Mouse (Mus musculus) stomach, embryonic 14.5 days (tissue): ENCODE data around the gene H2-Q1. TPM values are rescaled to one million over a fixed set of nuclear protein-coding genes. Genes with fewer than 3 reads are reported as not detected.
"Not testable (repeated sequence)": the region's sequence is repeated elsewhere in the genome, so short reads cannot be mapped to it uniquely, and the experiment has no call there.

Source experiments
- ATAC-seq: fragments of 200-750 bp; cut with Nextera tagmentation; 2 replicates; pipeline ENCODE4 v1.8.0; 2017; ENCODE audit warnings: low read depth, moderate TSS enrichment; ENCODE audit not compliant: insufficient number of reproducible peaks, insufficient read depth, low FRiP score
- H3K27ac ChIP-seq: fragments of 300-500 bp; sonication (generic); 2 replicates; pipeline ENCODE4 v1.5.1; 2014; ENCODE audit warnings: mild to moderate bottlenecking, low read length, moderate library complexity, mixed read lengths
- H3K27me3 ChIP-seq: fragments of 300-500 bp; sonication (generic); 2 replicates; pipeline ENCODE4 v1.6.1; 2014; ENCODE audit warnings: low read length, control low read depth, mixed read lengths; ENCODE audit not compliant: control insufficient read depth, insufficient read depth
- H3K36me3 ChIP-seq: fragments of 300-500 bp; sonication (generic); 2 replicates; pipeline ENCODE4 v1.6.1; 2014; ENCODE audit warnings: mild to moderate bottlenecking, control low read depth, low read length, moderate library complexity, mixed read lengths; ENCODE audit not compliant: control insufficient read depth, insufficient read depth
- H3K4me1 ChIP-seq: fragments of 300-500 bp; sonication (generic); 2 replicates; pipeline ENCODE4 v1.6.1; 2014; ENCODE audit warnings: low read length, control low read depth, mixed read lengths; ENCODE audit not compliant: control insufficient read depth, insufficient read depth
- H3K4me2 ChIP-seq: fragments of 300-500 bp; sonication (generic); replicated peaks from 2 replicates; pipeline ENCODE4 v1.6.1; 2014; ENCODE audit warnings: low read depth, low read length, control low read depth
- H3K4me3 ChIP-seq: fragments of 300-500 bp; sonication (generic); 2 replicates; pipeline ENCODE4 v1.5.1; 2014; ENCODE audit warnings: low read depth, low read length, control low read depth
- H3K9ac ChIP-seq: fragments of 300-500 bp; sonication (generic); replicated peaks from 2 replicates; pipeline ENCODE4 v1.6.1; 2014; ENCODE audit warnings: low read depth, mild to moderate bottlenecking, control low read depth, low read length, moderate library complexity, mixed read lengths
- H3K9me3 ChIP-seq: fragments of 300-500 bp; sonication (generic); 2 replicates; pipeline ENCODE4 v1.6.1; 2016; ENCODE audit warnings: low read depth, low read length, control low read depth; ENCODE audit not compliant: control insufficient read depth
- WGBS: fragments of 180-500 bp; shearing (Covaris S2); extraction: QIAGEN DNeasy Blood & Tissue Kit; methylation state at CpG from one replicate; pipeline ENCODE4 v1.1.7; 2014; 5-methylcytosine and 5-hydroxymethylcytosine counted together
- polyA plus RNA-seq: library from polyadenylated mRNA; unstranded; fragments of >200 nt; fragmentation: Nextera tagmentation; extraction: Ambion mirVana; gene quantifications from 2 replicates; pipeline ENCODE4 v1.2.1, GENCODE M21; 2014

H2-Q1 gene
- polyA plus RNA-seq, 1 experiment from 2014 or later, result 0.49 TPM

- not testable (repeated sequence) for H3K4me1 ChIP-seq, H3K4me2 ChIP-seq, H3K4me3 ChIP-seq, H3K9ac ChIP-seq, H3K36me3 ChIP-seq, H3K9me3 ChIP-seq, ATAC-seq, H3K27ac ChIP-seq
- 54% methylated on average over 1 of the region's 1 CpGs for WGBS
- peaks cover 11% of the 10 kb centered on the region; the same call in 1 of the 2 replicates for H3K27me3 ChIP-seq
Observed at GRCm38 (mm10) chr17:35325124-35325523, 4.9 kb downstream of the H2-Q1 start.

GRCm38 (mm10) chr17:35326000-35326399 lies 5.8 kb downstream of the H2-Q1 start:
- ATAC-seq, H3K36me3 ChIP-seq, H3K9ac ChIP-seq, H3K27ac ChIP-seq, H3K9me3 ChIP-seq, H3K27me3 ChIP-seq, H3K4me3 ChIP-seq, H3K4me1 ChIP-seq, H3K4me2 ChIP-seq: not testable (repeated sequence)

GRCm38 (mm10) chr17:35329714-35330113 lies 9.5 kb downstream of the H2-Q1 start:
- H3K4me1 ChIP-seq, H3K9ac ChIP-seq, H3K9me3 ChIP-seq, ATAC-seq, H3K27ac ChIP-seq, H3K36me3 ChIP-seq, H3K4me2 ChIP-seq, H3K27me3 ChIP-seq, H3K4me3 ChIP-seq: not testable (repeated sequence)
- 52% methylated on average over 3 of the region's 3 CpGs for WGBS

- whole genome bisulfite sequencing, result 56% methylated on average over 6 of the region's 6 CpGs
- H3K9ac ChIP-seq, H3K4me1 ChIP-seq, H3K4me2 ChIP-seq, H3K36me3 ChIP-seq, H3K4me3 ChIP-seq, ATAC-seq, H3K27me3 ChIP-seq, H3K9me3 ChIP-seq, H3K27ac ChIP-seq: not testable (repeated sequence)
Observed at GRCm38 (mm10) chr17:35331546-35331945, 11.3 kb downstream of the H2-Q1 start.

GRCm38 (mm10) chr17:35342071-35342671 lies 22.0 kb downstream of the H2-Q1 start, which contains the start of gene H2-Q2:
Gene H2-Q2 (plus strand): TSS chr17:35342242.
- 0 out of 2 replicates have a peak, but pooled peaks cover 3% of the 10 kb centered on the region for H3K4me1 ChIP-seq
- H3K4me2 ChIP-seq, result peak within 1 kb of the TSS; percentile 59
- no peak within 1 kb of the TSS for H3K27ac ChIP-seq
- H3K9ac ChIP-seq, result no peak within 1 kb of the TSS
- peak within 1 kb of the TSS; percentile 38 for H3K4me3 ChIP-seq
- no peaks in the 10 kb centered on the region for H3K9me3 ChIP-seq
- H3K36me3 ChIP-seq, result no peaks in the 10 kb centered on the region
- ATAC-seq, result no peak
- WGBS, result 1% methylated on average over 33 of the region's 40 CpGs
- peaks cover 8% of the 10 kb centered on the region; the same call in 1 of the 2 replicates for H3K27me3 ChIP-seq

GRCm38 (mm10) chr17:35342711-35343476 lies 22.7 kb downstream of the H2-Q1 start:
- H3K4me3 ChIP-seq, result peak overlapping the region; percentile 38
- peak overlapping the region; percentile 59 for H3K4me2 ChIP-seq
- H3K9ac ChIP-seq, result no peak overlapping the region
- ATAC-seq, result 0 out of 2 replicates have a peak, but pooled peaks have one; percentile 28
- H3K36me3 ChIP-seq, result no peaks in the 10 kb centered on the region
- no peaks in the 10 kb centered on the region for H3K9me3 ChIP-seq
- 3% methylated on average over 46 of the region's 46 CpGs for WGBS
- H3K27ac ChIP-seq, result no peak overlapping the region
- peaks cover 8% of the 10 kb centered on the region; the same call in 1 of the 2 replicates for H3K27me3 ChIP-seq
- H3K4me1 ChIP-seq, result 0 out of 2 replicates have a peak, but pooled peaks cover 3% of the 10 kb centered on the region

GRCm38 (mm10) chr17:35347659-35348058 lies 27.5 kb downstream of the H2-Q1 start:
- H3K36me3 ChIP-seq, H3K4me2 ChIP-seq, H3K9ac ChIP-seq, ATAC-seq, H3K4me3 ChIP-seq, H3K9me3 ChIP-seq, H3K4me1 ChIP-seq, H3K27ac ChIP-seq, H3K27me3 ChIP-seq: not testable (repeated sequence)

- H3K4me1 ChIP-seq, ATAC-seq, H3K27ac ChIP-seq: not testable (repeated sequence)
Observed at GRCm38 (mm10) chr17:35353275-35353674, 33.1 kb downstream of the H2-Q1 start.

More at GRCm38 (mm10) chr17:35353275-35353674, 33.1 kb downstream of the H2-Q1 start:
- not testable (repeated sequence) for H3K9me3 ChIP-seq, H3K27me3 ChIP-seq, H3K4me2 ChIP-seq, H3K36me3 ChIP-seq, H3K4me3 ChIP-seq, H3K9ac ChIP-seq
- WGBS, result 47% methylated on average over 6 of the region's 6 CpGs
